Mouse (Mus musculus) forebrain, embryonic 13.5 days (tissue): ENCODE data around the gene Gm26661. TPM values are rescaled to one million over a fixed set of nuclear protein-coding genes. Genes with fewer than 3 reads are reported as not detected.
A peak's percentile ranks its signal among the peaks of the same experiment; 100 is the strongest.

ENCODE experiments used
- ATAC-seq: fragments of 200-750 bp; cut with Nextera tagmentation; 2 replicates; pipeline ENCODE4 v1.8.0; 2017
- H3K27ac ChIP-seq: fragments of 300-500 bp; sonication (generic); 2 replicates; pipeline ENCODE4 v1.5.1; 2015; ENCODE audit warnings: inconsistent platforms, mild to moderate bottlenecking, moderate library complexity
- H3K27me3 ChIP-seq: fragments of 300-500 bp; sonication (generic); 2 replicates; pipeline ENCODE4 v1.6.1; 2015; ENCODE audit warnings: mild to moderate bottlenecking, inconsistent platforms
- H3K36me3 ChIP-seq: fragments of 300-500 bp; sonication (generic); 2 replicates; pipeline ENCODE4 v1.6.1; 2015; ENCODE audit warnings: mild to moderate bottlenecking, inconsistent platforms; ENCODE audit not compliant: poor library complexity, severe bottlenecking
- H3K4me1 ChIP-seq: fragments of 300-500 bp; sonication (generic); 2 replicates; pipeline ENCODE4 v1.6.1; 2015; ENCODE audit warnings: inconsistent platforms
- H3K4me2 ChIP-seq: fragments of 300-500 bp; sonication (generic); 2 replicates; pipeline ENCODE4 v1.6.1; 2015; ENCODE audit warnings: inconsistent platforms, mild to moderate bottlenecking, moderate library complexity
- H3K4me3 ChIP-seq: fragments of 300-500 bp; sonication (generic); 2 replicates; pipeline ENCODE4 v1.5.1; 2015; ENCODE audit warnings: mild to moderate bottlenecking, inconsistent platforms
- H3K9ac ChIP-seq: fragments of 300-500 bp; sonication (generic); 2 replicates; pipeline ENCODE4 v1.6.1; 2015; ENCODE audit warnings: mild to moderate bottlenecking, inconsistent platforms
- H3K9me3 ChIP-seq: fragments of 300-500 bp; sonication (generic); replicated peaks from 2 replicates; pipeline ENCODE4 v1.6.1; 2016; ENCODE audit warnings: inconsistent platforms
- WGBS: fragments of 180-500 bp; shearing (Covaris S2); methylation state at CpG from one replicate; pipeline ENCODE4 v1.1.7; 2015; 5-methylcytosine and 5-hydroxymethylcytosine counted together
- polyA plus RNA-seq: library from polyadenylated mRNA; unstranded; fragments of >200 nt; fragmentation: Nextera tagmentation; extraction: Ambion mirVana; gene quantifications from 2 replicates; pipeline ENCODE4 v1.2.1, GENCODE M21; 2015

Gene Gm26661
- polyA plus RNA-seq = not detected in 2 replicates

DNA sequence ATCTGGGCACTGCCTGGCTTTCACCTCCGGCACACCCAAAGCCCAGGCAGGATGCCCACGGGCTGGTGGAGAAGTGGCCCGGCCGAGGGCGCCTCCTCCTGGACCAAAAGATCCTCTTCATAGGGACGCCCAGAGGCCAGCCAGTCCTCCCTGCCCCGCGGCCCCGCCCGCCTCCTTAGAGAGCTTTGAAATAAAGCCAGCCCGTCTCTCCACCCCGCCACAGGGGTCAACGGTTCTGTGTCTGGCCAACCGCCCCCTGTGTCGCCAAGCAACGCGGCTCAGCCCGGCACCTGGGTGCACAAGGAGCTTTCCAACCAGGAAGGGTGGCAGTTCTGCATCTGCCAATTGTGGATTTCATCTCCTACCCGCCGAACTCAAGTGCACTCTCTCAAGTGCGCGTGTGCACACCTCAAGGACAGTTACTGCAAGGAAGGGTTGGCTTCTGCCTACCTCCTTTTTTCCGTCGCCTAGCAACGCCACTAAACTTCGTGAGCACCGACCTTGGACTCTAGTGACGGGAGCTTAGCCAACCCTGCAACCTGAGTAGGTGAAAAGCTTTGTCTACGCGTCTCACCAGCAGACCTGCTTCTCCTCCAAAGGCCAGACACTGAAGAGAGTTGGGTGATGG, at the start of gene Gm26661:
Gene Gm26661 (plus strand): TSS at position 56 of the 628 bp plus-strand sequence.
- peak within 1 kb of the TSS; percentile 67 for H3K4me2 ChIP-seq
- no peaks in the 10 kb centered on the region for H3K9me3 ChIP-seq
- peak; percentile 85 for ATAC-seq
- peak within 1 kb of the TSS; percentile 50 for H3K9ac ChIP-seq
- no peaks in the 10 kb centered on the region for H3K27me3 ChIP-seq
- H3K27ac ChIP-seq = no peak within 1 kb of the TSS
- no peaks in the 10 kb centered on the region for H3K36me3 ChIP-seq
- H3K4me1 ChIP-seq = peaks cover 10% of the 10 kb centered on the region
- 2% methylated on average over 30 of the region's 30 CpGs for WGBS
- H3K4me3 ChIP-seq = peak within 1 kb of the TSS; percentile 41

DNA sequence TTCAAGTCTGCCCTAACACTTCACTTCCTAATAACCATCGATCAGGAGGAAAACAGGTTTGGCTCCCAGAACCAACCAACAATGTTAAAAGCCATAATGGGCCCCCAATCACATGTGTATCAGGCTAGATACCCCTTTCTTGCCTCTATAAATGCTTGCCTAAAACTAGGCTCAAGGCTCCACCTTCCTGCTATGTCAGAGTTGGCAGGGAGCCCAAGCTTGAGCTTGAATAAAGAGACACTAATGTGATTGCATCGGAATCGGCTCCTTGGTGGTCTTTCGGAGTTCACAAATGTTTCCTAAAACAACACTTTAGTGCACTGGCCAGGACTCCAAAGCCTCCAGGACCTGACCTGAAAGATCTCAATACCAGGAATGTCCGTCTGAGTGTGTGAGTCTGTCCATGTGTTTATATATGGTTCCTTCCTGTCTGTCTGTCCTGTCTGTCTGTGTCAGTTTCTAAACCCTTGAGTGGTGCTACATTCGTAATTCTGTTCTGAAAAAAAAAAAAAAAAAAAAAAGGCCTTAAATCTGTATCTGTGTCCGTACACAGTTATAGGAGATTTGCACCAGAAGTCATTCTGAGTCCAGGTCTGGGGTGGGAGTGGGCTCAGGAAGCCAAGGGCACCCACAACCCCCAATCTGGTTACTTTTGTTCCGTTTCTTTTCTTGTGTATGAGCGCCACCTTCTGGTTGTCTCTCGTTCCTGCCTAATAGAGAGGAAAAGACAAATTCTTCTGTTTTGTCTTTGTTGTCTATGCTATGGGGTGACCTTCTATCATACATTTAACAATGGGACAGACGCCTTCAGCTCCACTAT, 42.2 kb upstream of the Gm26661 start:
- Histone ChIP-seq H3K36me3 (no peaks in the 10 kb centered on the region), H3K4me3 (peak overlapping the region; percentile 32), H3K27ac (peak overlapping the region; percentile 61), H3K27me3 (no peaks in the 10 kb centered on the region), H3K9ac (peak overlapping the region; percentile 61), H3K4me2 (peak overlapping the region; percentile 54), H3K4me1 (peaks cover 7% of the 10 kb centered on the region; the same call in 1 of the 2 replicates), H3K9me3 (no peaks in the 10 kb centered on the region)
- peak; percentile 93 for ATAC-seq
- WGBS = 19% methylated on average over 11 of the region's 11 CpGs

DNA sequence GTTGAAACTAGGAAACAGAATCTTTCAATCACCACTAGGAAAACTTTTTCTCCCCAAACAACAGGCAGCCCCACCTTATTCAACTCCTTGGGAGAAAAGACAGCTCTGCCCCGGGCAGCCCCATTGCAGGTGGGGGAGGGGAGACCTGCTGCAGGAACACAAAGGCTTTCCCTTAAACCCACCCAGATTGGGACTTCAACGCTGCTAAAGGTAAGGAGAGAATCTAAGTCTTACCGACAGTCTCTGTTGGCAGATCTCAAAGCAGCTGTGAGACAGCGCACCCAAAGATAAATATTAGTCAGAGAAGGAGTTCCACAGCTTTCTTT, 41.7 kb upstream of the Gm26661 start:
- no peaks in the 10 kb centered on the region for H3K27me3 ChIP-seq
- peak overlapping the region; percentile 61 for H3K9ac ChIP-seq
- WGBS = 10% methylated on average over 4 of the region's 4 CpGs
- H3K4me2 ChIP-seq = peak overlapping the region; percentile 54
- peaks cover 7% of the 10 kb centered on the region; the same call in 1 of the 2 replicates for H3K4me1 ChIP-seq
- no peaks in the 10 kb centered on the region for H3K9me3 ChIP-seq
- ATAC-seq = peak; percentile 88
- H3K36me3 ChIP-seq = no peaks in the 10 kb centered on the region
- peak overlapping the region; percentile 32 for H3K4me3 ChIP-seq
- peak overlapping the region; percentile 61 for H3K27ac ChIP-seq

DNA sequence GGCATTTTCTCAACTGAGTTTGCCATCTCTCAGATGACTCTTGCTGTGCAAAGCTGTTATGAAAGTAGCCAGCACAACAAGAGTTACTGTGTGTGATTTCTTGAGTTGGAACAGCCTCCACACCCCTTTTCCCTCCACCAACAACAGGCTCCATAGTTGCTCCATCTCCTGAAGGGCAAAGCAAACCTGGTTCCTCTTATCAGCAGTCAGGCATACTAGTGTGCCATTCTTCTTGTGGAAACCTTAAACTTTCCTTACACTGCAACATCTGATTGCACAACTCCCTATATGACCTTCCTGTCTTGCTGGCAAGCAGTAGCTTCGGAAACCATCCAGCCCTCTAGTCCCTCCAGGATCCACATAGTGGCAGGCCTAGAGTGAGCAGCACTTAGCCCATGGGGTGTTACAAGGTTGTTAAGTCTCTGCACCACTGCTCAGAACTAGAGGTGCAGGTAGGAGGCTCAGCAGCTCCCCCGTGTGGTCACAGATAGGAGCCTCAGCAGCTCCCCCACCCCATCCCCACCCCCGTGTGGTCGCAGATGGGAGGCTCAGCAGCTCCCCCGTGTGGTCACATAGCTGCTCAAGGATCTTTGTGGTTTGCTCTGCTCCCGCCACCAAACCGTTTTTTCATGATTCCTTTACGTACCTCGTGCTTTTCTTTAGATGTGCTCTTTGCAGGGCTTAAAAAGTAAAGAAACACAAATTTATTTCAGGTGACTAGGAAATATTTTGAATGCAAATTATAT, 25.6 kb upstream of the Gm26661 start:
- Histone ChIP-seq H3K9ac (no peak overlapping the region), H3K4me2 (no peak overlapping the region), H3K36me3 (no peaks in the 10 kb centered on the region), H3K27me3 (no peaks in the 10 kb centered on the region), H3K27ac (no peak overlapping the region), H3K9me3 (no peaks in the 10 kb centered on the region), H3K4me3 (no peak overlapping the region), H3K4me1 (no peaks in the 10 kb centered on the region)
- WGBS = 14% methylated on average over 9 of the region's 9 CpGs
- ATAC-seq = peak; percentile 95

DNA sequence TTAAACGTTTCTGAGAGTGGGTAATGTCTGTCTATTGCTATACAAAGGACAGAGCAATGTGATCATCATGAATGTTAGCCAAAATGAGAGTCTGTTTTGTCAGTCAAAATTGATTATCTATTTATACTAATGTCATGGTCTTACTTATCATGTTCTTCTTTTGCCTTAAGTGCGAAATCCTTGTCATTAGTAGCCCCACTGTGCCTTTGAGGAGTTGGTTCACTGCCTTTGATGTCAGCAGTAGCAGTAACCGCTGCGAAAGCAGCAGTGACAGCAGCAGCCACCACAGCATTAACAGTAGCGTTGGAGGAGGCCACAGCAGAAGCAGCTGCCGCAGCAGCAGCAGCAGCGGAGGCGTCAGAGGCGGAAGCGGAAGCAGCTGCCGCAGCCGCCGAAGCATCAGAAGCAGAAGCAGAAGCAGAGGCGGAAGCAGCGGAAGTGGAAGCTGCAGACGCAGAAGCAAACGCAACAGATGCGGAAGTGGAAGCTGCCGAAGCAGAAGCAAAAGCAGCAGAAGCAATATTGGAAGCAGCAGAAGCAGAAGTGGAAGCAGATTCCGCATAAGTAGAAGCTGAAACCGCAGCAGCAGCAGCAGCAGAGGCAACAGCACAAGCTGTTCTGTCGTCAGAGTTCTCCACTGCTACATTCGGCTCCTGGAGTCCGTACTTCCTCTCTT, 17.5 kb upstream of the Gm26661 start:
- H3K4me2 ChIP-seq = peak overlapping the region; percentile 57

DNA sequence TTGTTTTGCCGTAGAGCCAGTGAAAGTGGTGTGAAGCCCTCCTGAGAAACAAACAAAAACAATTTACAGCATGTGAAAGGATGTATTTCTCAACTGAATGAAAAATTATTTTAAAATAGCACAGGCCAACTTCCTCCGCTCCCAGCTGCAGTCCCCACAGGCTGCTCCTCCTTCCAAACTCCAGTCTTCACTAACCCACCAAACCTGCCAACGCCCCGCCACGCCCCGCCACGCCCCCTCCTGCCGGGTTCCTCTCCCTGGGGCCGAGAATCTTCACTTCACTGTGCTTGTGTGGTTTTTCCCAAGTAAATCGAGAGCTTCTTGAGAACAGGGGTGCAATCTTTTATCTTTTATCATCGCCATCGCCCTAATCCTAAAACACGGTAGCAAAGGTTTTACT, 5.3 kb upstream of the Gm26661 start:
- Histone ChIP-seq H3K4me1 (peaks cover 1% of the 10 kb centered on the region), H3K36me3 (no peaks in the 10 kb centered on the region), H3K27ac (no peak overlapping the region), H3K4me3 (no peak overlapping the region), H3K9ac (no peak overlapping the region), H3K4me2 (no peak overlapping the region), H3K9me3 (no peaks in the 10 kb centered on the region), H3K27me3 (no peaks in the 10 kb centered on the region)
- no peak for ATAC-seq
- WGBS = 62% methylated on average over 13 of the region's 13 CpGs

More for the DNA sequence above, 17.5 kb upstream of the Gm26661 start:
- H3K27ac ChIP-seq = peak overlapping the region; percentile 48; the same call in 1 of the 2 replicates
- ATAC-seq = peak; percentile 91
- H3K36me3 ChIP-seq = no peaks in the 10 kb centered on the region
- H3K27me3 ChIP-seq = no peaks in the 10 kb centered on the region
- H3K9me3 ChIP-seq = no peaks in the 10 kb centered on the region
- no peaks in the 10 kb centered on the region for H3K4me1 ChIP-seq
- 48% methylated on average over 24 of the region's 24 CpGs for WGBS
- peak overlapping the region; percentile 40 for H3K9ac ChIP-seq
- H3K4me3 ChIP-seq = peak overlapping the region; percentile 42

DNA sequence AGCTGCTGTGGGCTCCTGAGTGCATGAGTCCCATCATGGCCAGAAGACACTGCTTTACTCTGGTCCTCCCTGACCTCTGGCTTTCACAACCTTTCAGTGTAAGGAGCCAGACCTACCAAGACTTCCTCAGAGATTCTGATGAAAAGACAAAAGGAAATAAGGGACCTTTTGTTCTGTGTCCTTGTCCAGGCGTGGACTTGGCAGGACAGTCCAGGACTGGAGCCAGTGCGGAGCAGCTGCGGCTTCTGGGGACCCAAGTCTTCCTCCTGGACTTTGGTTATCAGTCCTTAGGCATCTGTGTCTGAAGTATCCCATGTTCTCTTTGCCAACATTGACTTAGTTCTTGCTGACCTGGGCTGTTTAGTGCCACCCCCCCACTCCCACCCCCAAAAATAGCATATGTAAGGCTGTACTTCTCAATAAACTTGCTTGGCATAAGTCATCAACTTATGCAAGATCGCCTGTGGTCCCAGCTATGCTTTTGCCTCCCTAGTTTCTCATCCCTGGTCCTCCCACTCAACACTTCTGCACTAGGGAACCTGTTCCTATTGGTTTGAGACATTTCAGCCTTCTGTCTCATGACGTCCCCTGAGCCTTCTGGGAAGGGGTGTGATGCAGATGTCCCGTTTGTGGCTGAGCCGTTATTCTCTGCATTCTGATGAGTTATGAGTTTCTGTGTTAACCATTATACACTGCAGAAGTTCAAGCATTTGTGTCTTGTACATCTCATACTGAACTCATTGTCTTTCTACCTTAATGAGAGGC, 1.9 kb upstream of the Gm26661 start:
- Histone ChIP-seq H3K4me1 (peaks cover 10% of the 10 kb centered on the region), H3K27ac (no peak overlapping the region), H3K9me3 (no peaks in the 10 kb centered on the region), H3K36me3 (no peaks in the 10 kb centered on the region), H3K4me3 (no peak overlapping the region), H3K27me3 (no peaks in the 10 kb centered on the region), H3K9ac (no peak overlapping the region), H3K4me2 (no peak overlapping the region)
- ATAC-seq = no peak
- 88% methylated on average over 7 of the region's 7 CpGs for WGBS

DNA sequence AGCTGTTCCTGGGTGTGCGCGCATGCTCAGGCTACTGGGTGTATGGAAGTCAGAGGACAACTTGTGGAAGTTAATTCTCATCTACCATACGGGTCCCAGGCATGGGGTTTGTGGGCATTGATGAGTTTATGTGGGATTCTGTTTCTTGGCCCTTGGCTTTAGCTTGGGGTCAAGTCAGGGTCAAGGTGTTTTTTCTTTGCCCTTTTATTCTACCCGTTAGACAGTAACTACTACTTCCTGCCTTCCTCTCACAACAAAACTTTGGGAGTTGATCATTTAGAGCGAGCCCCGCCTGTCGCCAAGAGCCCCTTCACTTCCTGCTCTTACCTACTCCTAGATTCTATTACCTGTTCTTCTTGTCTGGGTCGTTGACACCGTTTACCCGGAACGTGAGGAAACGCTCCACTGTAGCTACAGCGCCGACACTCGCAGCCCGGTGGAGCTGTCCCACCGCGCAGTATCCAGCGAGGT, 291 bp upstream of the Gm26661 start:
- no peaks in the 10 kb centered on the region for H3K27me3 ChIP-seq
- ATAC-seq = peak; percentile 34; the same call in 1 of the 2 replicates
- 15% methylated on average over 19 of the region's 19 CpGs for WGBS
- H3K4me1 ChIP-seq = peaks cover 10% of the 10 kb centered on the region
- H3K4me2 ChIP-seq = peak overlapping the region; percentile 67
- no peaks in the 10 kb centered on the region for H3K36me3 ChIP-seq
- H3K27ac ChIP-seq = no peak overlapping the region
- H3K9ac ChIP-seq = peak overlapping the region; percentile 50
- H3K9me3 ChIP-seq = no peaks in the 10 kb centered on the region
- H3K4me3 ChIP-seq = peak overlapping the region; percentile 41

DNA sequence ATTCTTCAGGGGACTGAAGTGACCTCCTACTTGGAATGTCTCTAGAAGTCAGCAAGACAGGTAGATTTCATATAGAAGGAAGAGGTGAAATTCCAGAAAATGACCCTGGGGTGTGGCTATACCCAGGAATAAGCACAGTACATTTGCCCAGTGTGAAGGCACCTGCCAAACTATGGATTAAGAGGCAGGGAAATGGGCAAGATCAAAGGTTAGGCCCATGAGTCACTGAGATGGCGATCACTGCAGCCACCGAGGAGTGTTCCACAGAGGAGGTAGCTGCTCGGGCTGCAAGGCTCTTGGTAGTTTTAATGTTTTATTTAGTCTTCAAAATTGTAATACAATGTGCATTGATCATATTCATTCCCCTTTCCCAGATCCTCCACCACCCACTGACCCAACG, 4.6 kb downstream of the Gm26661 start:
- no peaks in the 10 kb centered on the region for H3K36me3 ChIP-seq
- no peak overlapping the region for H3K27ac ChIP-seq
- H3K27me3 ChIP-seq = no peaks in the 10 kb centered on the region
- 91% methylated on average over 4 of the region's 4 CpGs for WGBS
- no peak for ATAC-seq
- H3K4me2 ChIP-seq = no peak overlapping the region
- no peak overlapping the region for H3K9ac ChIP-seq
- peaks cover 3% of the 10 kb centered on the region; the same call in 1 of the 2 replicates for H3K9me3 ChIP-seq
- peaks cover 10% of the 10 kb centered on the region for H3K4me1 ChIP-seq
- H3K4me3 ChIP-seq = no peak overlapping the region

DNA sequence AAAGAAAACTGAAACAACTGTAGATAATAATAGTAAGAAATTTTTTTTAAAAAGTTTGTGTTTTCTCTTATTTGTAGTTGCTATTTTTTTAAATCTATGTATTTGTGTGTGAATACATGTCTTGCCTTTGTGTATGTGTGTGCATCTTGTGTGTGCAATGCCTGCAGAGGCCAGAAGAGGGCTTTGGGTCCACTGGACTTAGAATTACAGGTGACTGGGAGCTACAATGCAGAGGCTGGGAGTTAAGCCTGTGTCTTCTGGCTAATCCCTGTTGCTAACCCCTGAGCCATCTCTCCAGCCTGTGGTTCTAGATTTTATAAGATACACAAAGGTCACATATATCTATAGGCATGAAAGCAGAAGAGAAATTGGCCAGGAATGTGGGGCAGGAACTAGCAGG, 9.2 kb downstream of the Gm26661 start:
- no peak for ATAC-seq
- Histone ChIP-seq H3K27me3 (no peaks in the 10 kb centered on the region), H3K36me3 (no peaks in the 10 kb centered on the region), H3K4me3 (no peak overlapping the region), H3K9ac (no peak overlapping the region), H3K4me1 (no peaks in the 10 kb centered on the region), H3K27ac (no peak overlapping the region), H3K4me2 (no peak overlapping the region), H3K9me3 (peaks cover 3% of the 10 kb centered on the region; the same call in 1 of the 2 replicates)

DNA sequence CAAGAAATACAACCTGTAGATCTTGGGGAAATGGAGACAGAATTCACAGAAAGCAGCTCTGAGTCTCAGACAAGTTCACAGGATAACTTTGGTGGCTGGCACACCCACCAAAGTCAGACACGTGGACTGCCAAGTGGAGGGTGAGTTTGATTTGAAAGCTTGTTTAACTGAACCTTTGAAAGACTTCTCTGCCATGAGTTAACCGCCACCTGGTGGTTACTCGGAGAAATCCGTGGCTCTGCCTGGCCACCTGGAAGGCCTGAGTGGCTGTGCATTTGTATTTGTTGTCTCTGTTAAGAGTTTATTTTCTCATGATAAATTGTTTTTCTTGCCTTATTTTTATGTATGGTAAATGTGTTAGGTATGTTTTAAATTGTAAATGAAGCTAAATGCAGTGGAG, 10.4 kb downstream of the Gm26661 start:
- H3K4me2 ChIP-seq = no peak overlapping the region
- no peaks in the 10 kb centered on the region for H3K4me1 ChIP-seq
- H3K36me3 ChIP-seq = no peaks in the 10 kb centered on the region
- no peak overlapping the region for H3K4me3 ChIP-seq
- no peaks in the 10 kb centered on the region for H3K27me3 ChIP-seq
- no peak overlapping the region for H3K9ac ChIP-seq
- no peak overlapping the region for H3K27ac ChIP-seq
- no peak for ATAC-seq
- peaks cover 3% of the 10 kb centered on the region; the same call in 1 of the 2 replicates for H3K9me3 ChIP-seq
- 13% methylated on average over 4 of the region's 4 CpGs for WGBS
